Mouse (Mus musculus) kidney, embryonic 14.5 days (tissue): Measurements from ENCODE around the gene Pnpo. TPM values are rescaled to one million over a fixed set of nuclear protein-coding genes. Genes with fewer than 3 reads are reported as not detected.
A peak's percentile ranks its signal among the peaks of the same experiment; 100 is the strongest.

ENCODE experiments used
- ATAC-seq: fragments of 200-750 bp; cut with Nextera tagmentation; 2 replicates; pipeline ENCODE4 v1.8.0; 2017; ENCODE audit warnings: moderate number of reproducible peaks, mild to moderate bottlenecking, moderate TSS enrichment, moderate library complexity; ENCODE audit not compliant: low FRiP score, low TSS enrichment
- H3K27ac ChIP-seq: fragments of 300-500 bp; sonication (generic); 2 replicates; pipeline ENCODE4 v1.5.1; 2014; ENCODE audit warnings: low read depth, mild to moderate bottlenecking, low read length, moderate library complexity, mixed read lengths
- H3K27me3 ChIP-seq: fragments of 300-500 bp; sonication (generic); 2 replicates; pipeline ENCODE4 v1.6.1; 2014; ENCODE audit warnings: mild to moderate bottlenecking, low read length; ENCODE audit not compliant: control insufficient read depth, insufficient read depth
- H3K36me3 ChIP-seq: fragments of 300-500 bp; sonication (generic); 2 replicates; pipeline ENCODE4 v1.6.1; 2014; ENCODE audit warnings: low read length, mixed read lengths; ENCODE audit not compliant: control insufficient read depth, insufficient read depth
- H3K4me1 ChIP-seq: fragments of 300-500 bp; sonication (generic); 2 replicates; pipeline ENCODE4 v1.6.1; 2014; ENCODE audit warnings: low read length, mixed read lengths; ENCODE audit not compliant: control insufficient read depth, insufficient read depth
- H3K4me2 ChIP-seq: fragments of 300-500 bp; sonication (generic); replicated peaks from 2 replicates; pipeline ENCODE4 v1.6.1; 2014; ENCODE audit warnings: low read depth, mild to moderate bottlenecking, low read length
- H3K4me3 ChIP-seq: fragments of 300-500 bp; sonication (generic); 2 replicates; pipeline ENCODE4 v1.5.1; 2014; ENCODE audit warnings: mild to moderate bottlenecking, low read length
- H3K9ac ChIP-seq: fragments of 300-500 bp; sonication (generic); 2 replicates; pipeline ENCODE4 v1.6.1; 2014; ENCODE audit warnings: low read depth, mild to moderate bottlenecking, low read length, moderate library complexity
- H3K9me3 ChIP-seq: fragments of 300-500 bp; sonication (generic); 2 replicates; pipeline ENCODE4 v1.6.1; 2016; ENCODE audit warnings: low read length; ENCODE audit not compliant: control insufficient read depth
- WGBS: fragments of 180-500 bp; shearing (Covaris S2); extraction: QIAGEN DNeasy Blood & Tissue Kit; methylation state at CpG from one replicate; pipeline ENCODE4 v1.1.7; 2014; 5-methylcytosine and 5-hydroxymethylcytosine counted together
- polyA plus RNA-seq: library from polyadenylated mRNA; unstranded; fragments of >200 nt; fragmentation: Nextera tagmentation; extraction: Ambion mirVana; gene quantifications from 2 replicates; pipeline ENCODE4 v1.2.1, GENCODE M21; 2014

Pnpo gene
- polyA plus RNA-seq, 1 experiment from 2014 or later = 28.0 TPM

- no peak overlapping the region for H3K4me2 ChIP-seq
- no peak overlapping the region for H3K4me3 ChIP-seq
- ATAC-seq = no peak
- peaks cover 23% of the 10 kb centered on the region for H3K4me1 ChIP-seq
- H3K36me3 ChIP-seq = no peaks in the 10 kb centered on the region
- no peaks in the 10 kb centered on the region for H3K9me3 ChIP-seq
- WGBS = 82% methylated on average over 5 of the region's 5 CpGs
- H3K9ac ChIP-seq = no peak overlapping the region
- no peak overlapping the region for H3K27ac ChIP-seq
- no peaks in the 10 kb centered on the region for H3K27me3 ChIP-seq
Measured at GRCm38 (mm10) chr11:96974813-96975212, 31.0 kb upstream of the Pnpo start.

DNA sequence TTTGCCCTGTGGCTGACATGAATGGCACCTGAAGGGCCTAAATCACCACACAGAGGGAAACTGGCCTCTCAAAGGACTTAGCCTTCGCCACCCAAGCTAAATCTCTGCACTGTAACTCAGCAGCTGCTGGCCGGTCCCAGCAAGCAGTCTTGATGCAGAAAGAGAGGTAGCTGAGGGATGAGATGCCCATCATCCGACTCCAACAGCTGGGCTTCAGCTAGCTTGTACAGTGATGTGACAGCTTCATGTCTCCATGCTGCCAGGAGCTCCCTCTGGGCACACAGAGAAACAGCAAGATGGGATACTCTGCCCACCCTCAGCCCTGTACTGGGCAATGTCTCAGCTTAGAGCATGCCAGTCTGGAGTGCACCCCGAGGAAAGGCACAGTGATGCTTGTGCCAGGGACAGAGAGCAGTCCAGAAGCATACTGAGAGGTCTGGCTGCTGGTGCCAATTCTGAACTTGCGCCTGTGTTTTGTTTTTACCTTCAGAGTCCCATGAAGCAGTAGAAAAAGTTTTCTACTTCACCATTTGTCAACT is 29.7 kb upstream of the Pnpo start:
- Histone ChIP-seq H3K4me2 (no peak overlapping the region), H3K4me1 (peaks cover 31% of the 10 kb centered on the region), H3K4me3 (no peak overlapping the region), H3K9me3 (no peaks in the 10 kb centered on the region), H3K9ac (no peak overlapping the region), H3K36me3 (no peaks in the 10 kb centered on the region), H3K27me3 (no peaks in the 10 kb centered on the region), H3K27ac (no peak overlapping the region)
- ATAC-seq = no peak
- 85% methylated on average over 5 of the region's 5 CpGs for WGBS

GRCm38 (mm10) chr11:96972906-96973305 is 29.1 kb upstream of the Pnpo start:
- H3K27ac ChIP-seq = no peak overlapping the region
- no peak for ATAC-seq
- 81% methylated on average over 5 of the region's 5 CpGs for WGBS
- H3K27me3 ChIP-seq = no peaks in the 10 kb centered on the region
- H3K9ac ChIP-seq = no peak overlapping the region
- H3K4me1 ChIP-seq = peaks cover 33% of the 10 kb centered on the region
- H3K36me3 ChIP-seq = no peaks in the 10 kb centered on the region
- H3K4me3 ChIP-seq = no peak overlapping the region
- no peaks in the 10 kb centered on the region for H3K9me3 ChIP-seq
- no peak overlapping the region for H3K4me2 ChIP-seq

DNA sequence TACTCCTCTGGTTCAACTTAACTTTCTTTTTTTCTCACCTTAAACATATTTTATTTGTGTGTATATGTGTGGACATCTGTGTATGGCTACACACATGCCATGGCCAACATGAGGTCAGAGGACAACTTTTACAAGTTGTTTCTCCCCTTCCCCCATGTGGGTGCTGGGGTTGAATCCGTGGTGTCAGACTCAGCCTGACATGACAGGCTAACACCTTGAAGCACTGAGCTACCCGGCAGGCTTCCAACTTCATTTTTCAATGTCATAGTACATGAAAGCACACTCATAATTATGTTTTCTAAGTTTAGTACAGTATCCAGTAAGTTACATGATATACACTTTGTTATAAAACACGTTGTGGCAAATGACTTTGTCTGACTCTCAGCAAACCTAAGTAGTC is 26.6 kb upstream of the Pnpo start:
- 77% methylated on average over 3 of the region's 3 CpGs for WGBS

DNA sequence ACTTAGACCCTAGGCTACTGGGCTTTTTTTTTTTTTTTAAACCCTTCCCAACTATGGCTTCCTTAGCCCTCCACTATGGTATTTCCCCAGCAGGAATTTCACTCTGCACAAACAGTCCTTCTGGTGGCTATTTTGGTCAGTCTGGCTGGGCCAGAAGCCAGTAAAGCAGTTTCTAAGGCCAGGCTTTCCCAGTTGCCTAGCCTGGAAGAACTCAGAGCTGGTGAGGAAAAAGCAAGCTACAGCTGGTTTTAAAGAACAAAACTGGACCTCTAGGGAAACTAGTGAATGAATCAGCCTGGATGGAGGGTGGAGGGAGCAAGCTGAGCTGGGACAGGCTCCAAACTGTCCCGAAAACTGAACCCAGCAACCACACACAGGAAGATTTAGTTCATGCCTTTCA is 26.0 kb upstream of the Pnpo start:
- ATAC-seq = no peak
- Histone ChIP-seq H3K4me3 (no peak overlapping the region), H3K9me3 (no peaks in the 10 kb centered on the region), H3K36me3 (no peaks in the 10 kb centered on the region), H3K9ac (no peak overlapping the region), H3K27ac (peak overlapping the region; percentile 30), H3K4me1 (peaks cover 18% of the 10 kb centered on the region; the same call in 1 of the 2 replicates), H3K4me2 (no peak overlapping the region), H3K27me3 (no peaks in the 10 kb centered on the region)
- 67% methylated on average over 1 of the region's 1 CpGs for WGBS

More for the DNA sequence above, 26.6 kb upstream of the Pnpo start:
- no peak overlapping the region for H3K9ac ChIP-seq
- peaks cover 20% of the 10 kb centered on the region for H3K4me1 ChIP-seq
- no peak for ATAC-seq
- no peak overlapping the region for H3K4me3 ChIP-seq
- H3K36me3 ChIP-seq = no peaks in the 10 kb centered on the region
- peak overlapping the region; percentile 30; the same call in 1 of the 2 replicates for H3K27ac ChIP-seq
- no peaks in the 10 kb centered on the region for H3K27me3 ChIP-seq
- no peak overlapping the region for H3K4me2 ChIP-seq
- H3K9me3 ChIP-seq = no peaks in the 10 kb centered on the region

DNA sequence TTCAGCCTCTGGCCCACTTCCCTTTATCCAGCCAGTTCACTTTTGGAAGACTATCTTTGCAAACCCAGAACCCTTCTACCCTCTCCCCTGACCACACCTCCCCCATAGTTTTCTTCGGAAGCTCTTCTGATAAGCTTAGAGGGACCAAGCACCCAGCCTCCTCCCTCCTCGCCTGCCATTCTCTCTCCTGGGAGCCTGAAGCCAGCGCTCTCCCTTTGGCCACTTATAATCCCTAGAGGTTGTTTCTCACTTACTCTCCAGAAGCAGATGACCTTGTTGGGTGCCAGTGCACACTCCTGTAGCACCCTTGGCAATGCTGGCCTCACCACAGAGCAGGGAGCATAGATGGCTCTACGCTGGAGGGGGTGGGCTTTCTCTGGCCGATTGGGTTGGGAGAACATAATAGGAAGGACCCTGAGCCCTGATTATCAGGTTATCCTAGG is 25.5 kb upstream of the Pnpo start:
- H3K36me3 ChIP-seq = no peaks in the 10 kb centered on the region
- H3K9me3 ChIP-seq = no peaks in the 10 kb centered on the region
- WGBS = 91% methylated on average over 5 of the region's 5 CpGs
- no peak overlapping the region for H3K4me3 ChIP-seq
- H3K4me2 ChIP-seq = no peak overlapping the region
- no peaks in the 10 kb centered on the region for H3K27me3 ChIP-seq
- no peak for ATAC-seq
- peak overlapping the region; percentile 18; the same call in 1 of the 2 replicates for H3K9ac ChIP-seq
- H3K27ac ChIP-seq = peak overlapping the region; percentile 30
- peaks cover 18% of the 10 kb centered on the region; the same call in 1 of the 2 replicates for H3K4me1 ChIP-seq

GRCm38 (mm10) chr11:96968476-96968875 is 24.7 kb upstream of the Pnpo start:
- Histone ChIP-seq H3K4me2 (no peak overlapping the region), H3K27ac (peak overlapping the region; percentile 49; the same call in 1 of the 2 replicates), H3K9me3 (no peaks in the 10 kb centered on the region), H3K9ac (no peak overlapping the region), H3K27me3 (no peaks in the 10 kb centered on the region), H3K36me3 (no peaks in the 10 kb centered on the region), H3K4me3 (no peak overlapping the region), H3K4me1 (peaks cover 18% of the 10 kb centered on the region; the same call in 1 of the 2 replicates)
- WGBS = 47% methylated on average over 6 of the region's 6 CpGs
- no peak for ATAC-seq

- 78% methylated on average over 11 of the region's 11 CpGs for whole genome bisulfite sequencing
- Histone ChIP-seq H3K27me3 (no peaks in the 10 kb centered on the region), H3K4me2 (no peak overlapping the region), H3K9ac (no peak overlapping the region), H3K36me3 (peaks cover 4% of the 10 kb centered on the region; the same call in 1 of the 2 replicates), H3K4me3 (no peak overlapping the region), H3K27ac (peak overlapping the region; percentile 49; the same call in 1 of the 2 replicates), H3K9me3 (no peaks in the 10 kb centered on the region), H3K4me1 (peaks cover 18% of the 10 kb centered on the region; the same call in 1 of the 2 replicates)
- ATAC-seq = no peak
Measured at GRCm38 (mm10) chr11:96967544-96968269, 23.9 kb upstream of the Pnpo start.

- Histone ChIP-seq H3K9ac (no peak overlapping the region), H3K27me3 (no peaks in the 10 kb centered on the region), H3K9me3 (no peaks in the 10 kb centered on the region), H3K27ac (no peak overlapping the region), H3K36me3 (peaks cover 10% of the 10 kb centered on the region), H3K4me3 (no peak overlapping the region), H3K4me1 (peaks cover 18% of the 10 kb centered on the region; the same call in 1 of the 2 replicates), H3K4me2 (no peak overlapping the region)
- WGBS = 83% methylated on average over 13 of the region's 13 CpGs
- ATAC-seq = no peak
Measured at GRCm38 (mm10) chr11:96966914-96967543, 23.2 kb upstream of the Pnpo start.
